Mouse (Mus musculus): ENCODE data around the gene Sned1. TPM values are rescaled to one million over a fixed set of nuclear protein-coding genes. Genes with fewer than 3 reads are reported as not detected.

The Sned1 gene
- polyA plus RNA-seq, 1 experiment from 2014 or later: 7.5 TPM

DNA sequence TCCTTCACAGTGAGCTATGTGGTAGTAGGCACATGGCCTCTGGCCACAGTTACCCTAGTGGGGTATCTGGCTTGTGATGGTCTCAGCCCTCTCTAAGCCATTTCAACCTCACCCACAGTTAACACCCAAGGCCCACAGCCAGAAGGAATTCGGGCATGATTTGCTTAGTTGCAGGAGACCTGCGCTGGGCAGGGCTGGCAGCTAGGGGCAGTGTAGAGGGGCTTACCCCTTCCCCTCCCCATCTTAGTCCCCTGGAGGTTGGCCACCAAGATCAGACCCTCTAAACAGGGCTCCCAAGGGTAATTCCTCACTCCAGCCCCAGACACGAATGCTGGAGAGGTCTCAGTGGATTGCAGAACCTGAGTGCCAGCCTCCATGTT is 894 bp downstream of the Sned1 start:
- 10% methylated on average over 3 of the region's 3 CpGs for WGBS
- no peaks in the 10 kb centered on the region for H3K36me3 ChIP-seq
- H3K27ac ChIP-seq (replicated peaks): no peak overlapping the region
- H3K4me1 ChIP-seq: peaks cover 18% of the 10 kb centered on the region
- H3K9me3 ChIP-seq (replicated peaks): no peaks in the 10 kb centered on the region
- peaks cover 48% of the 10 kb centered on the region for H3K27me3 ChIP-seq (replicated peaks)
- peak overlapping the region; percentile 61 for H3K9ac ChIP-seq (replicated peaks)
- H3K4me2 ChIP-seq: peak overlapping the region; percentile 99
- ATAC-seq (ENCODE audit: low FRiP score): peak; percentile 42; the same call in 1 of the 2 replicates
- H3K4me3 ChIP-seq (replicated peaks): peak overlapping the region; percentile 58

DNA sequence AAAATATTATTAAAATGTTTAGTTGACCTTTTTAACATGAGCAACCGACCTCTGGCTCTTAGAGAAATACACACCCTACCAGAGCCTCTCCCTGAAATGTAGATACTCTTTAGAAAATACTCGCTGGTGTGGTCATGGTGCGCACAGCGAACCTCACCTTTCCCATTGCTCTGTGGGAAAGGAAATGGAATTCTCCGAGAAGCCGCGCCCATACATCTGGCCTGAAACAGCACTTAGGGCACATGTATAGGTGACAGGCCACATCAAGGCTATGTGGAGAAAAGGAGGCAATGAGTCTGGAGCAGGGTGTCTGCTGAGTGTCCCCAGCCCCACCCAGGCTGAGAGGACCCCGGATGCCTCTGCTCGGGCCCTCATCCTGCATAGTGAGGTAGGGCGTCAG is 2.0 kb downstream of the Sned1 start:
- no peak overlapping the region for H3K27ac ChIP-seq (replicated peaks)
- H3K9ac ChIP-seq (replicated peaks): no peak overlapping the region
- H3K36me3 ChIP-seq: no peaks in the 10 kb centered on the region
- H3K27me3 ChIP-seq (replicated peaks): peaks cover 48% of the 10 kb centered on the region
- H3K4me2 ChIP-seq: no peak overlapping the region
- H3K9me3 ChIP-seq (replicated peaks): no peaks in the 10 kb centered on the region
- ATAC-seq (ENCODE audit: low FRiP score): no peak
- peaks cover 18% of the 10 kb centered on the region for H3K4me1 ChIP-seq
- H3K4me3 ChIP-seq (replicated peaks): no peak overlapping the region
- WGBS: 90% methylated on average over 10 of the region's 10 CpGs

DNA sequence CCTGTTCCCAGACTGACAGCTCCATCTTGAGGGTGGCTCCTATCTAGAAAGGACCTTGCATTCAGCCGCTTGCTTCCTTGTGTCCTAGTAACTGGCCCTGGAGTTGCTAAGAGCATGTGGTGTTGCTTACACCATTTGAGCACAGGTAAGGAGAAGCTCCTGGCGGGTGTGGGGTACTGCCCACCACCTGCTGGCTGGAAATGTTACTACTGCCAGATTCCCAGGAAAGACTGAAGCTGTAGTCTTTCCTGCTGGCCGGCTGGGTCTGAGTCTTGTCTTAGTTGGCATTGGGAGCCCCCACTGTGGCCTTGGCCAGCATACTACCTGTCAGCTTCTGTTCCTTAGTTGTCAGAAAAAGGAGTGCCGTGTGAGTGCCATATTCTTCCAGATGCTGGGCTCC is 2.6 kb downstream of the Sned1 start:
- Histone ChIP-seq H3K27ac (replicated peaks) (no peak overlapping the region), H3K4me1 (peaks cover 18% of the 10 kb centered on the region), H3K9ac (replicated peaks) (no peak overlapping the region), H3K4me2 (no peak overlapping the region), H3K36me3 (no peaks in the 10 kb centered on the region), H3K27me3 (replicated peaks) (peaks cover 48% of the 10 kb centered on the region), H3K4me3 (replicated peaks) (no peak overlapping the region), H3K9me3 (replicated peaks) (no peaks in the 10 kb centered on the region)
- 55% methylated on average over 4 of the region's 4 CpGs for WGBS
- no peak for ATAC-seq (ENCODE audit: low FRiP score)

DNA sequence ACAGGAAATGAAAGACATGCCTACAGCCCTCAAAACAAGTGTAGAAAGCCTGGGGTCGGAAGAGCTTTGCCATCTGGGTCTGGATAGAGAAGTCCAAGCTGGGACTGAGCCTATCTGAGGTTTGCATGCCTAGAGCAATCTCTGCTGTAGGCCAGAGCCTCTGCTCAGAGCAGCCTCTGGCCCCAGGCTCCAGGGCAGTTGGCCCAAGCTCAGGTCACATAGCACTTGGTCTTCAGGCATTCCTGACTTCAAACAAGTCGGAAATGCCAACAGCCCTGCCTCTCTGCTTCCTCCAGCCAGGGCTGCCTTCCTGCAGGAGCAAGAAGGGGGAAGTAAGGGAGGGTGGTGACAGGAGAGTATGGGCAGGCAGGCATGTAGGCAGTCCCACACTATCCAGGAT is 10.3 kb downstream of the Sned1 start:
- no peaks in the 10 kb centered on the region for H3K4me1 ChIP-seq
- H3K9me3 ChIP-seq (replicated peaks): no peaks in the 10 kb centered on the region
- H3K27ac ChIP-seq (replicated peaks): no peak overlapping the region
- H3K27me3 ChIP-seq (replicated peaks): no peaks in the 10 kb centered on the region
- H3K4me2 ChIP-seq: no peak overlapping the region
- no peak for ATAC-seq (ENCODE audit: low FRiP score)
- no peaks in the 10 kb centered on the region for H3K36me3 ChIP-seq
- H3K9ac ChIP-seq (replicated peaks): no peak overlapping the region
- 68% methylated on average over 2 of the region's 2 CpGs for WGBS
- H3K4me3 ChIP-seq (replicated peaks): no peak overlapping the region

DNA sequence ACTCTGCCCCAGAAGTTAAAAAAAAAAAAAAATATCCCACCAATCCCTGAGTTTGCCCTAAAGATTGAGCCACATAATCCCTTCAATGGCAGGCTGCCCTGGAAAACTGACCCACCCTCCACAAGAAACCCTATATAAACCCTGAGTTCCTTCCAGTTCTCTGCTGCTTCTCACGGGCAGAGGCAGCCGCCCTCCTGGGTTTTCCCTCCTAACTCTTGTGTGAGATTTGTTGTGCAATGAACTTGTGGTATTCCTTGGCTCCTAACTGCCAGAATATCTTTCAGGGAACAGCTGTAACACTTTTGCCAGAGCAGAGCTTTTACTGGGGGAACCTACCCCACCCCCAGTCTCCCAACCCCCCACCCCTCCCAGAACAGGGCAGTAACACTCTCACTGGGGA is 16.9 kb downstream of the Sned1 start:
- no peaks in the 10 kb centered on the region for H3K36me3 ChIP-seq
- H3K4me2 ChIP-seq: no peak overlapping the region
- WGBS: 51% methylated on average over 2 of the region's 2 CpGs
- H3K9ac ChIP-seq (replicated peaks): no peak overlapping the region
- ATAC-seq (ENCODE audit: low FRiP score): no peak
- no peak overlapping the region for H3K4me3 ChIP-seq (replicated peaks)
- H3K27me3 ChIP-seq (replicated peaks): no peaks in the 10 kb centered on the region
- 0 out of 2 replicates have a peak, but pooled peaks cover 5% of the 10 kb centered on the region for H3K4me1 ChIP-seq
- H3K27ac ChIP-seq (replicated peaks): no peak overlapping the region
- H3K9me3 ChIP-seq (replicated peaks): no peaks in the 10 kb centered on the region

DNA sequence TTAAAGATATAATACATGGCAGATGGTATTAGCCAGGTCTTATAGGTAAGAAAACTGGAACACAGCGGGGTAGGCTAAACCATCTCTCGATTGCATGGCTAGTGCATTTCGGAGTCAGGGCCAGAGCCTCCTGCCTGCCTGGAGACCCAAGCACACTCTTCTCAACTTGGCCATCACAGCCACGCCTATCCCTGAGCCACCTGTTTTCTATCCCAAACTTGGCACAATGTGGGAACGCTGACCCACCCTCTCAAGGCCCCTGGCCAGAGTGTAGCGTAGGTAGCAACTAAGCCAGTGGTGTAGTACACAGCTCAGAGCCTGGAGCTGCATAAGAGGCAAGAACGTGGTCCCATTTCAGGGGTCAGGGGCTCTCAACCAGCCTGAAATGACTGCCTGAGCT is 20.1 kb downstream of the Sned1 start:
- Histone ChIP-seq H3K27me3 (replicated peaks) (no peaks in the 10 kb centered on the region), H3K36me3 (no peaks in the 10 kb centered on the region), H3K4me2 (no peak overlapping the region), H3K9me3 (replicated peaks) (no peaks in the 10 kb centered on the region), H3K9ac (replicated peaks) (no peak overlapping the region), H3K27ac (replicated peaks) (no peak overlapping the region), H3K4me3 (replicated peaks) (no peak overlapping the region), H3K4me1 (0 out of 2 replicates have a peak, but pooled peaks cover 5% of the 10 kb centered on the region)
- 95% methylated on average over 7 of the region's 7 CpGs for WGBS
- ATAC-seq (ENCODE audit: low FRiP score): no peak

DNA sequence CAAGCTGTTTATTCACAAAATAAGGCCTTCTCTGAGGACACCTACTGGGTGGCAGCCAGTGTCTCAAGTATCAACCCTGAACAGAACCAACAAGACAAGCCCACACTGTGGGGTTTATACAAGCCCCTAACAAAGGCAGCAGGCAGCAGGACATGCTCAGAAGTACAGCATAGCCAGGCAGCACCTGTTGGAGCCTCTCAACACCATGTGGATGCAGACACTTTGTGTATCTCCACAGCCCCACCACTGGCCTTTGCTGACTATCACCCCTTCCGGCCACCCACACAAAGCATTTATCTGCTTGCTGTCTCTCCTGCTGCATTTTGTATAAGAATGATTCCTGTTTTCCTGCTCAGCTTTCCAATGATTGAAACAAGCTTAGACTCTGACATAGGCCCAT is 21.9 kb downstream of the Sned1 start:
- H3K9ac ChIP-seq (replicated peaks): no peak overlapping the region
- H3K9me3 ChIP-seq (replicated peaks): no peaks in the 10 kb centered on the region
- H3K4me3 ChIP-seq (replicated peaks): no peak overlapping the region
- no peaks in the 10 kb centered on the region for H3K27me3 ChIP-seq (replicated peaks)
- H3K36me3 ChIP-seq: no peaks in the 10 kb centered on the region
- no peak for ATAC-seq (ENCODE audit: low FRiP score)
- H3K4me1 ChIP-seq: no peaks in the 10 kb centered on the region
- WGBS: 85% methylated on average over 1 of the region's 1 CpGs
- H3K27ac ChIP-seq (replicated peaks): no peak overlapping the region
- no peak overlapping the region for H3K4me2 ChIP-seq

DNA sequence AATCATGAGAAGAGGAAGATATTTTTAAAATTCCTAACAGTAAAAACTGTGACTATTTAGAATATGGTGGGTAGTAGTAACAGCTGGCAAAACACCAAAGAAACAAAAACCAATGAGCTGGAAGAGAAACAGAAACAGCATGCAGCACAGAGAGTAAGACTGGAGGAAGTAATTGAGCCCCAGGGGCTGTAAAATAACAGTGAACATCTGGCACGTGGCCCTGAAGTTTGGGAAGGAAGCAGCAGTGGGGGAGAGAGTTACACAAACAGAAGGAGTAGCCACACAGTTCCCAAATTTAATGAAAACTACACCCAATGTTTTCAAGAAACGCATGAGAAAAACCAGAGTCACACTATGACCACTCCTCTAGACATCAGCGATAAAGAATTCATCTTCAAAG is 31.6 kb downstream of the Sned1 start:
- no peak overlapping the region for H3K4me3 ChIP-seq (replicated peaks)
- no peak overlapping the region for H3K27ac ChIP-seq (replicated peaks)
- no peaks in the 10 kb centered on the region for H3K36me3 ChIP-seq
- no peak overlapping the region for H3K9ac ChIP-seq (replicated peaks)
- H3K4me1 ChIP-seq: peaks cover 5% of the 10 kb centered on the region; the same call in 1 of the 2 replicates
- ATAC-seq (ENCODE audit: low FRiP score): peak; percentile 72
- 40% methylated on average over 3 of the region's 3 CpGs for WGBS
- no peak overlapping the region for H3K4me2 ChIP-seq
- H3K9me3 ChIP-seq (replicated peaks): no peaks in the 10 kb centered on the region
- H3K27me3 ChIP-seq (replicated peaks): no peaks in the 10 kb centered on the region

DNA sequence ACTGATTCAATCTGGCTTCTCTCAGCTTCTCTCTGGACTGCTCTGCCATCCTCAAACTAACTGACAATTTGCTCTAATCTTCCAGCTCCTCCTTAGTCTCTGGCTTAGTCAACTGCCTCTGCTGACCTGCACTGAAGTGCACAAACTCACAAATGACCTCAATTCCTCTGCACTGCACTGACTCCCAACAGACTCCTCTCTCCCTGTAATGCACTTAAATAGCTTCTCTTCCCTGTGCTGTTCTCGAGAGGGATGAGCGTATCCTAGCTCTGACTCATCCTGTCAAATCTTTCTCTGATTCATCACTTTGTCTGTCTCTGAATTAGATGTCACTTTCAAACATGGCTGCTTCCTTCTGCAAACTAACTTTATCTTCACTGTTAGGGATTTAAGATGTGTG is 32.6 kb downstream of the Sned1 start:
- Histone ChIP-seq H3K4me1 (peaks cover 9% of the 10 kb centered on the region; the same call in 1 of the 2 replicates), H3K9ac (replicated peaks) (no peak overlapping the region), H3K4me3 (replicated peaks) (no peak overlapping the region), H3K9me3 (replicated peaks) (no peaks in the 10 kb centered on the region), H3K27ac (replicated peaks) (no peak overlapping the region), H3K4me2 (no peak overlapping the region), H3K27me3 (replicated peaks) (no peaks in the 10 kb centered on the region), H3K36me3 (no peaks in the 10 kb centered on the region)
- 84% methylated on average over 2 of the region's 2 CpGs for WGBS
- no peak for ATAC-seq (ENCODE audit: low FRiP score)

DNA sequence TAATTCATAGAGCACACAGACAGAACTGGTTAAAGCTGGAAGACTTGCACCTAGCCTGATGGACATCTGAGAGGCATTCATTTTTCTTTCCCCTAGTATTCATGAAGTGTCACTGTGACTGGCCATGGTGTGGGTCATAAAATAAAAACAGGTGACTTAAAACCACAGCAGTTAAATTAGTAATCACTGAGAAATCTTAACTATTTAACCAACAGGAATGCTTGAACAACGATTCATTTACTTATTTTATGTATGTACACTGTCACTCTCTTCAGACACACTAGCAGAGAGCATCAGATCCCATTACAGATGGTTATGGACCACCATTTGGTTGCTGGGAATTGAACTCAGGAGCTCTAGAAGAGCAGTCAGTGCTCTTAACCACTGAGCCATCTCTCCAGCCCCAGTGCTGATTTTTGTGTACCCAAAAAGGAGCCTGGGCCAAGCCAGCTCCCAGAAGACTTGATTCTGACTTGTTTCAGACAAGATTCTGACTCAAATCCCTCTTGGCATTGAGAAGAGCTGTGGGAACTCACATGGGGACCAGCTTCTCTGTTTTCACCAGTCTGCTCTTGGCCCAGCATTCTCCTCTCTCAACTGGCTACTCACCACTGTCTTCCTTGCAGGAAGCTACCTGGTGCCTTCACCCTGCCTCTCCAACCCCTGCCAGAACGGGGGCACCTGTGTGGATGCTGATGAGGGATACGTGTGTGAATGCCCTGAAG is 35.0 kb downstream of the Sned1 start:
- no peak for ATAC-seq (ENCODE audit: low FRiP score)
- WGBS: 69% methylated on average over 3 of the region's 3 CpGs
- Histone ChIP-seq H3K4me3 (replicated peaks) (no peak overlapping the region), H3K9me3 (replicated peaks) (no peaks in the 10 kb centered on the region), H3K9ac (replicated peaks) (no peak overlapping the region), H3K4me1 (peaks cover 9% of the 10 kb centered on the region; the same call in 1 of the 2 replicates), H3K4me2 (no peak overlapping the region), H3K27ac (replicated peaks) (no peak overlapping the region), H3K36me3 (no peaks in the 10 kb centered on the region), H3K27me3 (replicated peaks) (no peaks in the 10 kb centered on the region)

DNA sequence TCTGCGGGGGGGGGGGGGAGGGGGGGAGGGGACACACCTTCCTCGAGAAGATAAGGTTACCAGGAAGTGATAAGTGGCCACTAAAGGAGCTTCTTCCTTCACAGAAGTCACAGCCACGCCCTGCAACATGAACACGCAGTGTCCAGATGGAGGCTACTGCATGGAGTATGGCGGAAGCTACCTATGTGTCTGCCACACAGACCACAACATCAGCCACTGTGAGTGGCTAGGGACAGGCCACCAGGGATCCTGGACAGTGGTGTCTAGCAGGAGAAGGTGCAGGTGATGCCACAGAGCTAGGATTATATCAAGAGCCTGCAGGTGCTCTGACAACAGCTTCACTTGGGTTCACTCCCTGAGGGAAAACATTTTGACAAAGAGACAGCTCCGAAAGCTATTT is 36.1 kb downstream of the Sned1 start:
- ATAC-seq (ENCODE audit: low FRiP score): no peak
- no peaks in the 10 kb centered on the region for H3K27me3 ChIP-seq (replicated peaks)
- no peak overlapping the region for H3K9ac ChIP-seq (replicated peaks)
- no peak overlapping the region for H3K4me2 ChIP-seq
- H3K36me3 ChIP-seq: no peaks in the 10 kb centered on the region
- 86% methylated on average over 5 of the region's 6 CpGs for WGBS
- peaks cover 9% of the 10 kb centered on the region; the same call in 1 of the 2 replicates for H3K4me1 ChIP-seq
- H3K9me3 ChIP-seq (replicated peaks): no peaks in the 10 kb centered on the region
- H3K4me3 ChIP-seq (replicated peaks): no peak overlapping the region
- H3K27ac ChIP-seq (replicated peaks): no peak overlapping the region

DNA sequence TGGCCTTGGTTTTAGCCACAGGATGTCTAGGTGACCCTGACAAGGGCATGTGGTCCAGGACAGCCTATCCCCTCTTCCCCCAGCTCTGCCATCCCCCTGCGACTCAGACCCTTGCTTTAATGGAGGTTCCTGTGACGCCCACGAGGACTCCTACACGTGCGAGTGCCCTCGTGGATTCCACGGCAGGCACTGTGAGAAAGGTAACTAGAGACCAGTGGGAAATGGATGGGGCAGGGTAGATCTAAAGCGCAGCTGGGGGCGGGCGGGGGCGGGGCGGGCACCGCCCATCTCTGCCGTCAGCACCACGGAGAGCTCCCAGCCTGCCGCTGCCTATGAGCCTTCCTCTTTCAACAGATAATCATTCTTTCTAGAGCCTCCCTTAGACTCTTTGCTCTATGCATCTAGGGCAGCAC is 36.8 kb downstream of the Sned1 start:
- ATAC-seq (ENCODE audit: low FRiP score): peak; percentile 57; the same call in 1 of the 2 replicates
- Histone ChIP-seq H3K4me3 (replicated peaks) (peak overlapping the region; percentile 13; the same call in 1 of the 2 replicates), H3K9ac (replicated peaks) (no peak overlapping the region), H3K4me1 (peaks cover 7% of the 10 kb centered on the region; the same call in 1 of the 2 replicates), H3K36me3 (no peaks in the 10 kb centered on the region), H3K9me3 (replicated peaks) (no peaks in the 10 kb centered on the region), H3K27ac (replicated peaks) (no peak overlapping the region), H3K4me2 (peak overlapping the region; percentile 49), H3K27me3 (replicated peaks) (no peaks in the 10 kb centered on the region)
- WGBS: 1% methylated on average over 16 of the region's 16 CpGs
